Mouse (Mus musculus): ENCODE measurements at regions not wholly inside any gene's neighbourhood (a gene's known extent, or its start where the extent isn't known, plus 50 kb on each side); places are given as distances from the start of the nearest gene placed in this dataset.

GRCm38 (mm10) chr6:20982931-20983330 is 232.4 kb upstream of the Kcnd2 start:
- CTCF ChIA-PET, result no interaction called here
- POLR2A ChIA-PET, result no interaction called here

- CTCF ChIA-PET, result no interaction called here
These were observed 210.2 kb upstream of the Kcnd2 start for GRCm38 (mm10) chr6:21005077-21005476.

GRCm38 (mm10) chr6:21047924-21048323 is 167.4 kb upstream of the Kcnd2 start:
- ChIA-PET CTCF (interaction anchor here in 1 of 4 experiments (0.6 kb wide), 1 partner anchor 311 kb away, joined by 3 read pairs; no protein-coding TSS in a partner anchor), POLR2A (no interaction called here)

More at GRCm38 (mm10) chr6:21005077-21005476, 210.2 kb upstream of the Kcnd2 start:
- POLR2A ChIA-PET, result no interaction called here

DNA sequence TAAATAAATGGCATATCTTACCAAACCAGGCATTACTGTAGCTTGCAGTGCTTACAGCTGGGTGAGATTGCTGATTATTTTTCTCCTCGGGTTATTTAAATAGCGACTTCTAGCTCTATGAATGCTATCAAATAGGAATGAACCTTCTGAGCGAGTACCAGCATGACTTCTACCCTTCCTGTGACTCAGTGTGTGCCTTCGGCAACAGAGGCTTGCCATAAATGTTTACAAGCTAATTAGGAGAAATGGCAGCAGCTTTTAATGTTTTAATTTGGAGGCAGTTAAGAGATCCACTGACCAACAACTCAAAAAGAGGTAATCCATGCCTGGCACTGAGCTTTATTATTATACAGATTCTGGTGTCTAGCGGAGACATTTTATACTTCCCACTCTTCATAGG is 122.3 kb upstream of the Kcnd2 start:
- CTCF ChIA-PET, result no interaction called here
- POLR2A ChIA-PET, result no interaction called here

- ChIA-PET POLR2A (no interaction called here), CTCF (no interaction called here)
These were observed 103.9 kb upstream of the Kcnd2 start for GRCm38 (mm10) chr6:21111238-21111992.

- ChIA-PET CTCF (no interaction called here), POLR2A (no interaction called here)
These were observed 93.2 kb upstream of the Kcnd2 start for GRCm38 (mm10) chr6:21122119-21122518.

- ChIA-PET POLR2A (no interaction called here), CTCF (no interaction called here)
These were observed 92.5 kb upstream of the Kcnd2 start for GRCm38 (mm10) chr6:21122852-21123251.

Data from embryonic stem cell, embryonic (primary cell).